Mouse (Mus musculus) forebrain, embryonic 11.5 days (tissue): Measurements from ENCODE around the gene Trabd2b. TPM values are rescaled to one million over a fixed set of nuclear protein-coding genes. Genes with fewer than 3 reads are reported as not detected.

Source experiments
- ATAC-seq: fragments of 200-750 bp; cut with Nextera tagmentation; replicated peaks from 2 replicates; pipeline ENCODE4 v1.8.0; 2017; ENCODE audit warnings: moderate TSS enrichment; ENCODE audit not compliant: low FRiP score
- DNase-seq: peaks from one replicate; pipeline ENCODE4 v3.0.0-alpha.2; 2017; ENCODE audit warnings: low spot score
- H3K27ac ChIP-seq: fragments of 300-500 bp; sonication (generic); 2 replicates; pipeline ENCODE4 v1.5.1; 2014; ENCODE audit warnings: low read depth, low read length
- H3K27me3 ChIP-seq: fragments of 300-500 bp; sonication (generic); 2 replicates; pipeline ENCODE4 v1.6.1; 2014; ENCODE audit warnings: mild to moderate bottlenecking, low read length, mixed read lengths; ENCODE audit not compliant: control insufficient read depth, insufficient read depth
- H3K36me3 ChIP-seq: fragments of 300-500 bp; sonication (generic); 2 replicates; pipeline ENCODE4 v1.6.1; 2014; ENCODE audit warnings: mild to moderate bottlenecking, low read length, moderate library complexity, mixed read lengths; ENCODE audit not compliant: control insufficient read depth, insufficient read depth
- H3K4me1 ChIP-seq: fragments of 300-500 bp; sonication (generic); replicated peaks from 2 replicates; pipeline ENCODE4 v1.6.1; 2014; ENCODE audit warnings: low read length, mixed read lengths; ENCODE audit not compliant: control insufficient read depth, insufficient read depth
- H3K4me2 ChIP-seq: fragments of 300-500 bp; sonication (generic); 2 replicates; pipeline ENCODE4 v1.6.1; 2014; ENCODE audit warnings: low read depth, mild to moderate bottlenecking, low read length, moderate library complexity, mixed read lengths; ENCODE audit not compliant: severe bottlenecking
- H3K4me3 ChIP-seq: fragments of 300-500 bp; sonication (generic); 2 replicates; pipeline ENCODE4 v1.5.1; 2014; ENCODE audit warnings: low read depth, low read length
- H3K9ac ChIP-seq: fragments of 300-500 bp; sonication (generic); 2 replicates; pipeline ENCODE4 v1.6.1; 2014; ENCODE audit warnings: low read length
- H3K9me3 ChIP-seq: fragments of 300-500 bp; sonication (generic); 2 replicates; pipeline ENCODE4 v1.6.1; 2016; ENCODE audit warnings: low read length, mixed read lengths; ENCODE audit not compliant: control insufficient read depth
- WGBS: fragments of 180-500 bp; shearing (Covaris S2); extraction: QIAGEN DNeasy Blood & Tissue Kit; methylation state at CpG from one replicate; pipeline ENCODE4 v1.1.7; 2014; 5-methylcytosine and 5-hydroxymethylcytosine counted together
- polyA plus RNA-seq: library from polyadenylated mRNA; unstranded; fragments of >200 nt; fragmentation: Nextera tagmentation; extraction: Ambion mirVana; gene quantifications from 2 replicates; pipeline ENCODE4 v1.2.1, GENCODE M21; 2014

Gene Trabd2b
- polyA plus RNA-seq, 1 experiment from 2014 or later = 1.4 TPM

- 85% methylated on average over 3 of the region's 3 CpGs for WGBS
- no peaks in the 10 kb centered on the region for H3K27me3 ChIP-seq
- no peaks in the 10 kb centered on the region for H3K9me3 ChIP-seq
- ATAC-seq (no peak), DNase-seq (no peak)
- no peak overlapping the region for H3K4me3 ChIP-seq
- H3K4me2 ChIP-seq = no peak overlapping the region
- H3K4me1 ChIP-seq = no peaks in the 10 kb centered on the region
- H3K9ac ChIP-seq = no peak overlapping the region
- no peaks in the 10 kb centered on the region for H3K36me3 ChIP-seq
- H3K27ac ChIP-seq = no peak overlapping the region
Observed at GRCm38 (mm10) chr4:114518061-114518460, 111.5 kb downstream of the Trabd2b start.

- no peaks in the 10 kb centered on the region for H3K9me3 ChIP-seq
- no peak overlapping the region for H3K9ac ChIP-seq
- H3K4me2 ChIP-seq = no peak overlapping the region
- WGBS = 93% methylated on average over 1 of the region's 1 CpGs
- no peaks in the 10 kb centered on the region for H3K4me1 ChIP-seq
- H3K4me3 ChIP-seq = no peak overlapping the region
- no peak for ATAC-seq
- no peak for DNase-seq
- no peaks in the 10 kb centered on the region for H3K27me3 ChIP-seq
- H3K36me3 ChIP-seq = no peaks in the 10 kb centered on the region
- H3K27ac ChIP-seq = no peak overlapping the region
Observed at GRCm38 (mm10) chr4:114518571-114518970, 112.0 kb downstream of the Trabd2b start.

GRCm38 (mm10) chr4:114519321-114519720 is 112.8 kb downstream of the Trabd2b start:
- H3K36me3 ChIP-seq = no peaks in the 10 kb centered on the region
- H3K4me3 ChIP-seq = no peak overlapping the region
- no peaks in the 10 kb centered on the region for H3K27me3 ChIP-seq
- H3K4me2 ChIP-seq = no peak overlapping the region
- no peak for DNase-seq
- no peak overlapping the region for H3K9ac ChIP-seq
- WGBS = 82% methylated on average over 4 of the region's 4 CpGs
- no peaks in the 10 kb centered on the region for H3K4me1 ChIP-seq
- no peak for ATAC-seq
- H3K27ac ChIP-seq = no peak overlapping the region
- H3K9me3 ChIP-seq = no peaks in the 10 kb centered on the region

GRCm38 (mm10) chr4:114519966-114520365 is 113.4 kb downstream of the Trabd2b start:
- Histone ChIP-seq H3K4me2 (no peak overlapping the region), H3K9me3 (no peaks in the 10 kb centered on the region), H3K9ac (no peak overlapping the region), H3K36me3 (no peaks in the 10 kb centered on the region), H3K4me3 (no peak overlapping the region), H3K27me3 (no peaks in the 10 kb centered on the region), H3K4me1 (no peaks in the 10 kb centered on the region), H3K27ac (no peak overlapping the region)
- 86% methylated on average over 3 of the region's 3 CpGs for WGBS
- DNase-seq = no peak
- ATAC-seq = no peak

GRCm38 (mm10) chr4:114523335-114524188 is 117.0 kb downstream of the Trabd2b start:
- no peaks in the 10 kb centered on the region for H3K36me3 ChIP-seq
- 83% methylated on average over 5 of the region's 5 CpGs for WGBS
- DNase-seq = no peak
- no peak overlapping the region for H3K4me3 ChIP-seq
- no peaks in the 10 kb centered on the region for H3K9me3 ChIP-seq
- ATAC-seq = no peak
- H3K4me2 ChIP-seq = no peak overlapping the region
- no peak overlapping the region for H3K9ac ChIP-seq
- H3K4me1 ChIP-seq = no peaks in the 10 kb centered on the region
- no peaks in the 10 kb centered on the region for H3K27me3 ChIP-seq
- no peak overlapping the region for H3K27ac ChIP-seq

GRCm38 (mm10) chr4:114531591-114531990 is 125.1 kb downstream of the Trabd2b start:
- WGBS = 28% methylated on average over 6 of the region's 6 CpGs
- Histone ChIP-seq H3K9me3 (no peaks in the 10 kb centered on the region), H3K4me1 (no peaks in the 10 kb centered on the region), H3K36me3 (no peaks in the 10 kb centered on the region), H3K27ac (no peak overlapping the region), H3K27me3 (no peaks in the 10 kb centered on the region), H3K4me3 (no peak overlapping the region), H3K9ac (no peak overlapping the region), H3K4me2 (no peak overlapping the region)
- DNase-seq (no peak), ATAC-seq (no peak)

- H3K4me2 ChIP-seq = no peak overlapping the region
- H3K27me3 ChIP-seq = no peaks in the 10 kb centered on the region
- no peaks in the 10 kb centered on the region for H3K4me1 ChIP-seq
- H3K27ac ChIP-seq = no peak overlapping the region
- no peaks in the 10 kb centered on the region for H3K9me3 ChIP-seq
- peak; percentile 38 for DNase-seq
- 89% methylated on average over 4 of the region's 4 CpGs for WGBS
- no peaks in the 10 kb centered on the region for H3K36me3 ChIP-seq
- H3K4me3 ChIP-seq = no peak overlapping the region
- no peak overlapping the region for H3K9ac ChIP-seq
- no peak for ATAC-seq
Observed at GRCm38 (mm10) chr4:114533894-114534754, 127.6 kb downstream of the Trabd2b start.

- 81% methylated on average over 6 of the region's 6 CpGs for WGBS
Observed at GRCm38 (mm10) chr4:114537376-114537974, 131.0 kb downstream of the Trabd2b start.

More at GRCm38 (mm10) chr4:114537376-114537974, 131.0 kb downstream of the Trabd2b start:
- H3K4me2 ChIP-seq = no peak overlapping the region
- no peaks in the 10 kb centered on the region for H3K27me3 ChIP-seq
- peak; percentile 39 for DNase-seq
- H3K9me3 ChIP-seq = no peaks in the 10 kb centered on the region
- no peak overlapping the region for H3K27ac ChIP-seq
- ATAC-seq = no peak
- H3K4me3 ChIP-seq = no peak overlapping the region
- H3K9ac ChIP-seq = no peak overlapping the region
- H3K4me1 ChIP-seq = no peaks in the 10 kb centered on the region
- H3K36me3 ChIP-seq = no peaks in the 10 kb centered on the region
